Mouse (Mus musculus) CH12.LX (cell line): Measurements from ENCODE around the gene Myl7. TPM values are rescaled to one million over a fixed set of nuclear protein-coding genes. Genes with fewer than 3 reads are reported as not detected.
A peak's percentile ranks its signal among the peaks of the same experiment; 100 is the strongest.

Experiments
- DNase-seq: peaks from one replicate; pipeline ENCODE4 v3.0.0-alpha.2; 2013; ENCODE audit errors: extremely low read depth
- H3K27ac ChIP-seq: 2 replicates; pipeline ENCODE4 v1.5.1; 2012; ENCODE audit warnings: low read depth, mild to moderate bottlenecking, control low read depth, moderate library complexity; ENCODE audit not compliant: insufficient read depth
- H3K27me3 ChIP-seq: replicated peaks from 2 replicates; pipeline ENCODE3; 2012; ENCODE audit warnings: inconsistent platforms
- H3K36me3 ChIP-seq, 2 experiments: replicated peaks in 1 of 2; 2 replicates each; pipeline versions ENCODE3 to v1.6.1; 2012; ENCODE audit warnings: inconsistent platforms in 1 of 2, low read length in 1 of 2, mild to moderate bottlenecking in 1 of 2, mixed read lengths in 1 of 2, moderate library complexity in 1 of 2; ENCODE audit not compliant: control insufficient read depth in 1 of 2, insufficient read depth in 1 of 2
- H3K4me1 ChIP-seq, 2 experiments: 2 replicates each; pipeline ENCODE4 v1.6.1; 2012; ENCODE audit warnings: inconsistent platforms in 1 of 2, moderate library complexity in 1 of 2; ENCODE audit not compliant: insufficient read depth in 2 of 2, control insufficient read depth in 1 of 2
- H3K4me2 ChIP-seq: 2 replicates; pipeline ENCODE4 v1.6.1; 2012; ENCODE audit warnings: low read depth, mild to moderate bottlenecking, control low read depth; ENCODE audit not compliant: poor library complexity, insufficient read depth, severe bottlenecking
- H3K4me3 ChIP-seq, 3 experiments: fragments of 150-350 bp in 1 of 3; sonication (generic) in 1 of 3; replicated peaks in 1 of 3; 2 replicates each; pipeline versions ENCODE3 to v1.5.1; 2011 to 2012; ENCODE audit warnings: low read depth in 2 of 3, low read length in 2 of 3, mild to moderate bottlenecking in 2 of 3, moderate library complexity in 2 of 3, control low read depth in 1 of 3, improper control_type of control experiment in 1 of 3, inconsistent platforms in 1 of 3, mixed read lengths in 1 of 3; ENCODE audit not compliant: poor library complexity in 1 of 3
- H3K79me2 ChIP-seq: replicated peaks from 2 replicates; pipeline ENCODE4 v1.6.1; 2012; ENCODE audit warnings: mild to moderate bottlenecking, moderate library complexity; ENCODE audit not compliant: control insufficient read depth, poor library complexity, insufficient read depth, severe bottlenecking; ENCODE audit errors: extremely low read depth
- H3K9ac ChIP-seq: 2 replicates; pipeline ENCODE4 v1.6.1; 2012; ENCODE audit warnings: low read depth, mild to moderate bottlenecking, control low read depth, moderate library complexity; ENCODE audit not compliant: insufficient read depth
- H3K9me3 ChIP-seq: replicated peaks from 2 replicates; pipeline ENCODE3; 2012; ENCODE audit warnings: low read length, inconsistent platforms, mixed read lengths
- BHLHE40 ChIP-seq: IDR thresholded peaks from 2 replicates; pipeline ENCODE4 v1.6.1; 2011; ENCODE audit warnings: mild to moderate bottlenecking, low read depth, low read length, improper control_type of control experiment
- CTCF ChIP-seq, 2 experiments: IDR thresholded peaks in 1 of 2; conservative IDR thresholded peaks in 1 of 2; 2 replicates each; pipeline ENCODE4 v1.5.1; 2011 to 2012; ENCODE audit warnings: low read depth in 2 of 2, low read length in 2 of 2, improper control_type of control experiment in 1 of 2, inconsistent platforms in 1 of 2, mild to moderate bottlenecking in 1 of 2, moderate library complexity in 1 of 2
- E2F4 ChIP-seq: IDR thresholded peaks from 2 replicates; pipeline ENCODE4 v1.6.1; 2011; ENCODE audit warnings: low read depth, low read length, improper control_type of control experiment; ENCODE audit not compliant: insufficient replicate concordance
- ELF1 ChIP-seq: IDR thresholded peaks from 2 replicates; pipeline ENCODE4 v1.6.1; 2014; ENCODE audit warnings: low read depth, mild to moderate bottlenecking, inconsistent platforms, low read length, improper control_type of control experiment
- JUN ChIP-seq: IDR thresholded peaks from 2 replicates; pipeline ENCODE4 v1.6.1; 2011; ENCODE audit warnings: low read depth, mild to moderate bottlenecking, low read length, improper control_type of control experiment, moderate library complexity; ENCODE audit not compliant: insufficient read depth
- JUND ChIP-seq: conservative IDR thresholded peaks from 2 replicates; pipeline ENCODE4 v1.6.1; 2011; ENCODE audit warnings: low read depth, low read length, improper control_type of control experiment
- MAX ChIP-seq: IDR thresholded peaks from 2 replicates; pipeline ENCODE4 v1.6.1; 2011; ENCODE audit warnings: low read length, improper control_type of control experiment
- MAZ ChIP-seq: IDR thresholded peaks from 2 replicates; pipeline ENCODE4 v1.6.1; 2012; ENCODE audit warnings: low read depth, mild to moderate bottlenecking, inconsistent platforms, low read length, improper control_type of control experiment, moderate library complexity
- MEF2A ChIP-seq: IDR thresholded peaks from 2 replicates; pipeline ENCODE4 v1.6.1; 2014; ENCODE audit warnings: low read depth, mild to moderate bottlenecking, inconsistent platforms, low read length, improper control_type of control experiment, borderline replicate concordance
- MYC ChIP-seq: IDR thresholded peaks from 2 replicates; pipeline ENCODE4 v1.6.1; 2011; ENCODE audit warnings: low read depth, mild to moderate bottlenecking, improper control_type of control experiment, low read length
- NELFE ChIP-seq: IDR thresholded peaks from 2 replicates; pipeline ENCODE4 v1.6.1; 2011; ENCODE audit warnings: low read depth, low read length, improper control_type of control experiment
- NRF1 ChIP-seq: IDR thresholded peaks from 2 replicates; pipeline ENCODE4 v1.6.1; 2014; ENCODE audit warnings: low read depth, mild to moderate bottlenecking, inconsistent platforms, low read length, improper control_type of control experiment, moderate library complexity
- PAX5 ChIP-seq: IDR thresholded peaks from 2 replicates; pipeline ENCODE4 v1.6.1; 2012; ENCODE audit warnings: low read length, inconsistent platforms, mixed read lengths
- POLR2A ChIP-seq: IDR thresholded peaks from 2 replicates; pipeline ENCODE4 v1.6.1; 2011; ENCODE audit warnings: low read depth, mild to moderate bottlenecking, improper control_type of control experiment, low read length
- RAD21 ChIP-seq: IDR thresholded peaks from 2 replicates; pipeline ENCODE4 v1.6.1; 2011; ENCODE audit warnings: low read depth, mild to moderate bottlenecking, low read length, improper control_type of control experiment, moderate library complexity
- RCOR1 ChIP-seq: conservative IDR thresholded peaks from 2 replicates; pipeline ENCODE4 v1.6.1; 2012; ENCODE audit warnings: low read depth, mild to moderate bottlenecking, inconsistent platforms, low read length, improper control_type of control experiment
- SIN3A ChIP-seq: IDR thresholded peaks from 2 replicates; pipeline ENCODE4 v1.6.1; 2012; ENCODE audit warnings: low read length, improper control_type of control experiment, inconsistent platforms
- SMC3 ChIP-seq: IDR thresholded peaks from 2 replicates; pipeline ENCODE4 v1.6.1; 2011; ENCODE audit warnings: low read depth, low read length, improper control_type of control experiment
- TBP ChIP-seq: conservative IDR thresholded peaks from 2 replicates; pipeline ENCODE4 v1.6.1; 2011; ENCODE audit warnings: low read depth, low read length, improper control_type of control experiment
- TCF12 ChIP-seq: IDR thresholded peaks from 2 replicates; pipeline ENCODE4 v1.6.1; 2014; ENCODE audit warnings: low read depth, mild to moderate bottlenecking, inconsistent platforms, low read length, improper control_type of control experiment
- UBTF ChIP-seq: IDR thresholded peaks from 2 replicates; pipeline ENCODE4 v1.6.1; 2012; ENCODE audit warnings: low read depth, mild to moderate bottlenecking, inconsistent platforms, low read length, improper control_type of control experiment, moderate library complexity
- USF1 ChIP-seq: IDR thresholded peaks from 2 replicates; pipeline ENCODE4 v1.6.1; 2014; ENCODE audit warnings: low read depth, mild to moderate bottlenecking, inconsistent platforms, low read length, improper control_type of control experiment
- USF2 ChIP-seq: conservative IDR thresholded peaks from 2 replicates; pipeline ENCODE4 v1.6.1; 2011; ENCODE audit warnings: low read depth, low read length, improper control_type of control experiment
- ZC3H11A ChIP-seq: IDR thresholded peaks from 2 replicates; pipeline ENCODE4 v1.6.1; 2012; ENCODE audit warnings: low read depth, mild to moderate bottlenecking, inconsistent platforms, low read length, improper control_type of control experiment
- ZKSCAN1 ChIP-seq: IDR thresholded peaks from 2 replicates; pipeline ENCODE4 v1.6.1; 2012; ENCODE audit warnings: low read depth, inconsistent platforms, low read length, improper control_type of control experiment, borderline replicate concordance
- ZMIZ1 ChIP-seq: IDR thresholded peaks from 2 replicates; pipeline ENCODE4 v1.6.1; 2012; ENCODE audit warnings: low read depth, mild to moderate bottlenecking, inconsistent platforms, low read length, improper control_type of control experiment
- ZNF384 ChIP-seq: IDR thresholded peaks from 2 replicates; pipeline ENCODE4 v1.6.1; 2012; ENCODE audit warnings: low read depth, low read length, improper control_type of control experiment, inconsistent platforms
- dilution Hi-C: fragments of 300-500 bp; cut with MboI; formaldehyde crosslinking; loops from 2 replicates; pipeline ENCODE4 v1.14.3; 2020; ENCODE audit warnings: low sequenced_read_pairs; ENCODE audit not compliant: extremely low pct_unique_long_range_greater_than_20kb, extremely low pct_ligation_motif_present
- in situ Hi-C: fragments of 300-500 bp; cut with MboI; formaldehyde crosslinking; loops from 3 replicates; pipeline ENCODE4 v1.14.3; 2019; ENCODE audit warnings: low sequenced_read_pairs, low pct_ligation_motif_present, low pct_unique_long_range_greater_than_20kb, mixed read lengths
- polyA plus RNA-seq: library from polyadenylated mRNA; unstranded; fragments of >175 nt; gene quantifications from 2 replicates; pipeline ENCODE4 v1.2.1, GENCODE M21; 2012; ENCODE audit warnings: low read depth; ENCODE audit not compliant: insufficient read length
- total RNA-seq, 2 experiments: library from RNA; depleted of rRNA; stranded (reverse); fragments of 300-350 nt in 1 of 2; fragments of >200 nt in 1 of 2; gene quantifications; 2 replicates each; pipeline ENCODE4 v1.2.3; 2012 to 2014

Gene Myl7
- total and polyA plus RNA-seq, 3 experiments, result 0.42 TPM; not detected in 2

- dilution Hi-C loops (no loop called here), in situ Hi-C loops (no loop called here)
- peak; percentile 74 for DNase-seq
- no peaks in the 10 kb centered on the region for H3K27me3 ChIP-seq
- H3K4me2 ChIP-seq, result no peak overlapping the region
- H3K4me1 ChIP-seq, result peaks cover 18 to 41% of the 10 kb centered on the region in 2 experiments
- no peak overlapping the region for H3K27ac ChIP-seq
- H3K9ac ChIP-seq, result no peak overlapping the region
- H3K79me2 ChIP-seq, result peaks cover 24% of the 10 kb centered on the region
- H3K36me3 ChIP-seq, result peaks cover 18 to 20% of the 10 kb centered on the region in 2 experiments
- TF ChIP-seq ZMIZ1 (no peak), MAX (peak; percentile 72), USF2 (no peak), BHLHE40 (peak; percentile 29; the same call in 1 of the 2 replicates), SMC3 (peak; percentile 63), TCF12 (no peak), JUND (no peak), USF1 (peak; percentile 31; the same call in 1 of the 2 replicates), RAD21 (peak; percentile 71), TBP (no peak), MEF2A (no peak), NELFE (no peak), UBTF (no peak), ELF1 (no peak), E2F4 (no peak), SIN3A (no peak), ZNF384 (peak; percentile 43; the same call in 1 of the 2 replicates), NRF1 (no peak), ZKSCAN1 (no peak), PAX5 (no peak), CTCF (conservative IDR thresholded peaks at IDR 0.05 in 1 of 2, IDR thresholded peaks at IDR 0.05 in 1 of 2; ENCODE audit: low read depth in 2 of 2, low read length in 2 of 2) (peak; percentile 80 to 83), MAZ (no peak), JUN (no peak), POLR2A (no peak), MYC (peak; percentile 91), RCOR1 (no peak), ZC3H11A (no peak)
- H3K9me3 ChIP-seq, result peaks cover 2% of the 10 kb centered on the region
- no peak overlapping the region for H3K4me3 ChIP-seq
These were observed 18.7 kb downstream of the Myl7 start for GRCm38 (mm10) chr11:5879905-5880304.
